Mouse (Mus musculus): Measurements from ENCODE around the gene Scn5a.

Gene Scn5a

DNA sequence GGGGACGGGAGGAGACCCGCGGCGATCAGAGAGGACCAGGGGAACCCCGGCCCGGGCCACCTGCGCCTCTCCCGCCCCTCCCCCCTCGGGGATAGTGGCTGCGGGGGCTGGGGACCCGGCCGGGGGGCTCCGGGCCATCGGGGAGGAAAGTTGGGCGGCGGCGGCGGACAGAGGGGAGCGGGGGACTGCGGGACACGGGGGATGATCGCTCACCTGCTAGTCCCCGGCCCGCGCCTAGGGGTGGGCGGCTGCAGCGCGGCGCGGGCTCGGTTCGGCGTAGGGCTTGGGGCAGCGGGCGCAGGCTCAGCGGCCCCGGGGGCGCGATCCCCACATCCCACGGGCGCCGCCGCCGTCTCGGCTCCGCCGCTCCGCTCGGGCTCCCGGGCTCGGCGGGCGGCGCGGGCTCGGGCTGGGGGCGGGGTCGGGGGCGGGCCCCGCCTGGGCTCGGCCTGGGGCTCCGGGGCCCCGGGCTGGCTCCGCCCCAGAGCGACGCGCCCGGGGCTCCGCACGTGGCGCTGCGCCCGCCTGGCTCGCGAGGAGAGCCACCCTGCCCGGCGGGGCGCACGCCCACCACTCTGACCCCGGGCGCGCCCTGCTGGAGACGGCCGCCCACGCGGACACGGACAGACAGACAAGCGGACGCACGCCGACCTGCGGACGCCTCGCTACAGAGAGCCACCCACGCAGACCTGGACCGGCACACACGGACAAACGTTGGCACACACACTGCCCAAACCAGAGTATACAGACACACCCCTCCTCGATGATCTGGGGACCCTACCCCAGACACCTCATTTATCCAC lies at the start of gene Scn5a:
Gene Scn5a, minus strand, starts transcription at position 381 of the 803 bp plus-strand sequence.
- peak; percentile 65 for DNase-seq

- DNase-seq, result no peak
Measured at GRCm38 (mm10) chr9:119627227-119627626, 48.4 kb upstream of the Scn5a start.

- DNase-seq, result no peak
Measured at GRCm38 (mm10) chr9:119624151-119624550, 45.3 kb upstream of the Scn5a start.

DNA sequence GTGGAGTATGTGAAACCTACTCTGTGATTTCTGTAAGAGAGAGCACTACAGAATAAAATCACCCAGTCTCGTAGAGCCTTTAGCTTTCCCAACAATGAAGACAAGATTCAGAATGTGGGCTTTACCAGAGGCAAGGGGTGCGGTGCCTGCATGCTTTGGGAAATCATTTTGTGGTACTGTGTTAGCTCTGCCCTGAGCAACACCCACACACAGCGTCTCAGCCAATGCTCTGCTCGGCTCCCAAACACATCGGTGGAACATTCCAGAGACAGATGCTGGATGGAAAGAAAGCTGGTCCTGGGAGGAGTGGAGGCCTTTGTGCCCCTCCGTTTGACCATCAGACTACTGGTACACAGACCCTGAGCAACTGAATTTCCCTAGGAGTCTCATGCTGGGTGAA lies 36.0 kb upstream of the Scn5a start:
- DNase-seq, result no peak

- DNase-seq, result no peak
Measured at GRCm38 (mm10) chr9:119610563-119611166, 31.8 kb upstream of the Scn5a start.

DNA sequence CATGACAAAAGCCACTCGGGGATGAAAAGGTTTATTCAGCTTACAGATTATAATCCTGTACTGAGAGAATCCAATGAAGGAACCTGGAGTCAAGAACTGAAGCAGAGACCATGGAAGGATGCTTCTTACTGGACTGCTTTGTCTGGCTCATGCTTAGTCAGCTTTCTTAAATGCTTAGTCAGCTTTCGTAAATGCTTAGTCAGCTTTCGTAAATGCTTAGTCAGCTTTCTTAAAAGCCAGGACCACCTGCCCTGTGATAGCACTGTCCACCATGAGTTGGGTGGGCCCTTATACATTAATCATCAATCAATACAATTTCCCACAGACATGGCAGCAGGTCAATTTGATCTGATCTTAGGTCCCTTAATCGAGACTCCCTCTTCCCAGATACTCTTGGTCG lies 28.1 kb upstream of the Scn5a start:
- no peak for DNase-seq

DNA sequence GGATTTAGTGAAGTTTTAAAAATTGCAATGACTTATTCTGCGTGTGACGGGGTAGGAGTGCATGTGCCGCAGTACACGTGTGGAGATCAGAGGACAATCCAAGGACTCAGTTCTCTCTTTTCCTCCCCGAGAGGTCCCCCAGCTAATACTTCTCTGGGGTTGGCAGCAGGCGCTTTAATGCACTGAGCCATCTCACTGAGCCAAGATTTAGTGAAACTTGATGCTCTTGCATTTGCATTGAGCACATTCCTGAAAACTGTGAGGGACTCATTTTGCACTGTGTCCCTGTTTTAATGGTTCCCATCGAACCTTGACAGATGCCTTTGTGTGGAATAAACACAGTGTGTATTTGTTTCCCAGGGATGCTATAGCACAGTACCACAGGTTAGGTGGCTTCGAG lies 25.8 kb upstream of the Scn5a start:
- DNase-seq, result no peak

- no peak for DNase-seq
Measured at GRCm38 (mm10) chr9:119598501-119598900, 19.7 kb upstream of the Scn5a start.

DNA sequence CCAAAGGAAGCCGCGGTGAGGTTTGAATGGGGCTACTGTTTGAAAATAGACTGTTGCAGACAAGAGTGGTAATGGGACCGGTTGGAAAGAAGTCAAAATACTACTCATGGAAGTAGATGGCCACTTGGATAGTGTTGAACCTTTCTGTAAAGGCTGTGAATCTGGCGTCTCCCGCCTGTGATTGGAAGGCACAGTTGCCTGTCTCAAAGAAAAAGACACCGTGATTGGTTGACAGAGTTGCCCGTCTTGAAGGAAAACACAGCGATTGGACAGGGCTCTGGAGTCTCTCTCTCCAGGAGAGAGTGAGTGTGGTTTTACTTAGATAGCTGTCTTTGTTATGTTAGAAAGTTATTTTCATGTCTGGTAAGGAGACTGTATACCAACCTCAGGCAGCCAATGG lies 18.5 kb upstream of the Scn5a start:
- DNase-seq, result peak; percentile 53

- DNase-seq, result no peak
Measured at GRCm38 (mm10) chr9:119589592-119589991, 10.8 kb upstream of the Scn5a start.

DNA sequence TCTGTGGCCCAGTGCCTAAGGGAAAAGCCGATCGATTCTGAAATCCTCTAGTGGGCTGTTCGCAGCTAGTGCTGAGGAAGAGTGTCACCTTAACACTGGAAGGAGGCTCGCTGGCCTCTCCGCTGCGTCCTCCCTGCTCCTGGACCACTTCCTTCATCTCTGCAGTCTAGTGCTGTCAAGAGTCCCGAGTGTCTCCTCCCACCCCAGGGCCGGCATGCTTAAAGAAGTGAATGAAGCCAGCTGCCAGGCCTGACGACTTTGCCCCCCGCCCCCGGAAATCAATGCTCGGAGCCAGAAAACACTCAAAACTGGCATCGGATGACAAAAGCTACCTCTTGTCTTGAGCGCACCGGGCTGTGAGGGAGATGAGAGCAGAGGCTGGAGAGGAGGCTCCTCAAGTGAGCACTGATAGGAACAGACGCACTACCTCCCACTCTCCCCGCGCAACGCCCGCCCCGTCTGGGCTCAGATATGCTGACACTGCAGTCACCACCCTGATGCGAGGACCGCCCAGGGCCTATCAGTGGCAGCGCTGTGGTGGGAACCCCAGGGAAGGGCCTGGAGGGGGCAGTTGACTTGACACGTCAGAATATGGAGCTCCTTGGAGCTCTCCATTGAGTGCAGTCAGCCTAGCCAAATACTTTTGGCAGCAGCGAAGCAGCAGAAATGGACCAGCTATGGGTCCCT lies 10.1 kb upstream of the Scn5a start:
- peak; percentile 43 for DNase-seq

DNA sequence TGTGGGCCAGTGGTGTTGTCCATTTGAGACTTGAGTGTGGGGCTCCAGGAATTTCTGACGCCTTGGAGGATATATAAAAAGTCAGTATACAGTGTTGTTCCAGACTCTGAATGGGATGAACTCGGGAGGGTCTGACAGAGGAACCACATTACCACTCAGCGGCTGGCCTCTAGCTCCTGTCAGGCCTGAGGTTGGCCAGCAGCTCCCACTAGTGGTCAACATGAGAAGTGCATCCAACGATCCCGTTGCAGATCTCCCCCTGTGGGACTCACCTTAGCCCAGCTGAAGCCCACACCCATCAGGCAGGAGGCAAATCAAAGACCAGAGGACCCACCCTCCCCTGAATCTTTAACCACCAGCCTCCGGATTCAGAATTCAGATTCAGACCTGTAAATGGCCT lies 1.9 kb upstream of the Scn5a start:
- DNase-seq, result peak; percentile 84

DNA sequence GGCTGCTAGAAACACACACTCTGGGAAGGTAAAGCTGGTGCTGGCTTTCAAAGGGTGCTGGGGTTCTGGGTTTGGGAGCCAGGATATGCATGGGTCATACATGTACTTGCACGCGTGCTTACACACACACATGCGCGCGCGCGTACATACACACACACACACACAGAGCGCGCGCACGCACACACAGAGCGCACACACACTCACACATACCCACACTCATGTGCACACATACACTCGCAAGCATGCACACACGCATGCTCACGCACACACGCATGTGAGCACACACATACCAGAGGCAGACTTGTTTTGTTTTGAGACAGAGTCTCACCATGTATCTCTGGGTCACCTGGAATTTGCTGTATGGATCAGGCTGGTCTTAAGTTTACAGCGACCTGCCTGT lies 1.4 kb upstream of the Scn5a start:
- DNase-seq, result no peak

DNA sequence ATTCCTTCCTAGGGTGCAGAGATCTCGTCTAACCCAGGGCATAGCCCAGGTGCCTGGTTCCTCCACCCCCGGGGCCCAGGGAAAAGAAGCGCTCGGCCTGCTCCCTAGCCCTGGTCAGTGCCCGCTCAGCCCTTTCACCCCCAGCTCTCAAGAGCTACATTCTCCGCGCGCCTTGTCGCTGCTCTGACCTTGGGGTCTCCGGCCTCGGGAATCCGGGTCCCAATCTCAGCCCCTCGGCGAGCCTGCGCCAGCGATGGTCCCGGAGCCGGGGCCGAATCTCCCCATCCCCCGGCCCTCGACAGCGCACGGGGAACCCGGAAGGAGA lies 543 bp downstream of the Scn5a start:
- DNase-seq, result no peak

- DNase-seq, result no peak
Measured at GRCm38 (mm10) chr9:119576977-119577376, 1.8 kb downstream of the Scn5a start.

DNA sequence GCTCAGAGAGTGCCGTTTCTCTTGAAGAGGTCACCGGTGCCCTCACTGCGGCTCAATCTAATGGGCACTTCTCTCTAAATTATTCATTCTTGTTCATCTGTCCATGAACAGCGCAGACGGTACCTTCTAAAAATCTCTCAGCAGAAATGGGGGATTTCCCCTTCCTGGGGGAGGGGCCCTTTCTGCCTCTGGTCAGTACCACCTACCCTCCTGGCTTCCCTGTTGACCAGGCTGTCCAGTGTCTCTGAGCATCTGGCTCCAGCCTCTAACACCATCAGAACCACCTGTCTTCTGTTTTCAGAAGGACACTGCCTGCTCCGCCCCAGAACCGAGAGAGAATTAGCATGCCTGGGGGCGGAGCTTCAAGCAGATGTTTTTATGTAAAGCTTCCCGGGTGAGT lies 3.1 kb downstream of the Scn5a start:
- no peak for DNase-seq

DNA sequence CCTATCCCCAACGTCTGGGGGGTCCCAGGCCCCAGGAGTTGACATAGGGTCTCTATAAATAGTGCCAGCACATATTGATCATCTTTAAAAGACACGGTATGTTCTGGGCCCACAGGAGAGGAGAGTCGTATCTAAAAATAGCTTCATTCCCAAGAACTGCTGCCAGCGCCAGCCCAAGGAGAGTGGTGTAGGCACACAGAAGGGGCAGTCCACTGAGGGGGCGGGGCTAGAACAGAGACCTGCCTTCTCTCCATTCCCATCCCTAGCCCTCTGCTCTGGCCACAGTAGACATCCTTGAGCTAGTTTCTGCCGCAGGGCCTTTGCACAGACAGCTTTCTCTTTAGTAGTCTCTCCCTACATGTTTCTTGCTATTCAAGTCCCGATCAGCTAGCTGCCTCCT lies 4.5 kb downstream of the Scn5a start:
- DNase-seq, result no peak

- no peak for DNase-seq
Measured at GRCm38 (mm10) chr9:119573009-119573408, 5.8 kb downstream of the Scn5a start.

GRCm38 (mm10) chr9:119571411-119571888 lies 7.4 kb downstream of the Scn5a start:
- peak; percentile 83 for DNase-seq

DNA sequence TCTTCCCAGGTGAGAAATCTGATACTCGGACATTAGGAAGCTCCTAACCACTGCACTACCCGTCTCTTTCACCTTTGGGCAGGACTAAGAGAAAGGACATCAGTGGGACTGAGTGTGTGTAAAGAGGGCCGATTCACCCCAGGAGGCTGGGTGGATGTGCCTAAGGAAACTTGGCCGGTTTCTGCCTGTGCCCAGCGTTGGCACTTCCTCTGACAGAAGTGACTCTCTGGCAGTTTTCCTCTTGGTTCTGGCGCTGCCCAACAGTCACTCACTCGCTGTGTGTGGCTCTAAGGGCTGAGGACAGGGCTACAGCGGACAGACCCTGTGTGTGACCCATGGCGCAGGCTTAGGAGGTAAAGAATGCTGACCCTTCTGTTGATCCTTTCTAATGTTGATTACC lies 8.2 kb downstream of the Scn5a start:
- DNase-seq, result no peak

DNA sequence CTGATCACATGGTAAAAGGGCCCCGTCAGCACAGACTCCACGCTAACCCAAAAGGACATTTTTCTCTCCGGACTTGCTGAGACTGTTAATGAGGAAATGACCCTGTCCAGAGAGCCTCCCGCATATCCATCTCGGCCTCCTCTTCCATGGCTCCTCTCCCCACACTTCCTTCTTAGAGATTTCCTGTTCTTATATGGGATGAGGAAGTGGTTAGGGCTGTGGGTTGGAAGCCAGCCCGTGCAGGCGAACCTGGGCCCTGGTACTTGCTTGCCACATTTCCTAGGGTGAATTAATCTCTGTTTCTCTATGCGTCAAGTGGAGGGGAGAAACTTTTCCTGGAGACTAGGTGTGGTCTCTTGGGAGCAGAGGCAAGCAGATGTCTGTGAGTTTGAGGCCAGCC lies 10.1 kb downstream of the Scn5a start:
- DNase-seq, result no peak

DNA sequence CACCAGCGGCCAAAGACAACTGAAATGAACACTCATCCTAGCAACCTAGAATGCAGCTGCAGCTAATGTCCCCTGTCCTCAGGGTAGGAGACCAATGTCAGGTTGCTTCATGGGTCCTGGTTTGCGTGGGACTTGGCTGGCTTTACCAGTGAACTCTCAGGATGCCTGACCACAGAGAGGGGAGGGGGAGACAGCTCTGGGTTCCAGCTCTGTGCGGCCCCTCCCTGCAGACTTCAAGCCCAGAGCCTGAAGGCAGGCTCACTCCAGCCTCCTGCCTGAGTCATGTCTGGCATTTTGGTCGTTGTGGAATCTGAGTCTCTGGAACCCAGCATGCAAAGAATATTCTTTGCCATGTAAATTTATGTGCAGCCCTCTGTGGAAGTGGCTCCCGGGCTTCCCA lies 11.0 kb downstream of the Scn5a start:
- DNase-seq, result no peak

GRCm38 (mm10) chr9:119566214-119566613 lies 12.6 kb downstream of the Scn5a start:
- no peak for DNase-seq

DNA sequence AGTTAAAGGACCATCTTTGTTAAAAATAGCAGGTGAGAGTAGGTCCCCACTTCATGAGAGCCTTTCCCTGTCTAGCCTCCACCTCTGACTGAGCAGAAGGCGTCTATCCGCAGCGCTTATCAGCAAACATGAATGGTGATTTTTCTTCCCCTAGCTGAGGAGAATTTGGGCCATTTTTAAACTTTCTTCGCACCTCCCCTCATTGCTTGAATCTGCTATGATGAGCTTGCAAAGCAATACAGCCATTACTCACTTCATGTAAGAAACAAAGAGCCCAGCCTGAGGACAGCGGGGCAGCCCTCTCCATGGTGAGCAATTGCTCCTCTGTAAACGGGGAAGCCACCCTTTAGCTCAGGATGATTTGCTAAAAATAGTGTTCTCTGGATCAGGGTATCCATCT lies 14.0 kb downstream of the Scn5a start:
- no peak for DNase-seq

All from retina, postnatal 1 day (tissue).